ENCODE assay signal across 27 mouse cellular contexts in genomic region chr4:43591961-43592360, GRCm38 (mm10). TPM values are rescaled to one million over a fixed set of nuclear protein-coding genes. Genes with fewer than 3 reads are reported as not detected.
"Had no signal": no experiment of that assay in that cellular context is flagged by ENCODE, and none has a peak within 500 bp of the region (broad histone marks: within the 10 kb centered on the region; RNA-seq: fewer than 3 reads in every experiment).

No protein-coding gene starts in this region.

- H3K4me3 ChIP-seq: heart, embryonic 13.5 days; heart, embryonic 15.5 days; hindbrain, embryonic 13.5 days; hindbrain, embryonic 15.5 days; kidney, embryonic 15.5 days; limb, embryonic 13.5 days; limb, embryonic 15.5 days; liver, embryonic 13.5 days had no signal

- H3K36me3 ChIP-seq: heart, embryonic 13.5 days; heart, embryonic 15.5 days; hindbrain, embryonic 13.5 days; hindbrain, embryonic 15.5 days; kidney, embryonic 15.5 days; limb, embryonic 13.5 days; limb, embryonic 15.5 days; liver, embryonic 13.5 days had no signal

- H3K9ac ChIP-seq: forebrain, postnatal 0 days; heart, embryonic 13.5 days; heart, embryonic 15.5 days; hindbrain, embryonic 13.5 days; hindbrain, embryonic 15.5 days; kidney, embryonic 15.5 days; limb, embryonic 13.5 days; limb, embryonic 15.5 days; liver, embryonic 13.5 days had no signal

- H3K4me1 ChIP-seq: hindbrain, embryonic 13.5 days; hindbrain, embryonic 15.5 days; limb, embryonic 15.5 days had no signal

- H3K4me2 ChIP-seq: heart, embryonic 11.5 days; heart, embryonic 13.5 days; heart, embryonic 15.5 days; hindbrain, embryonic 13.5 days; hindbrain, embryonic 15.5 days; kidney, embryonic 15.5 days; limb, embryonic 13.5 days; limb, embryonic 15.5 days; liver, embryonic 13.5 days had no signal

- ATAC-seq: forebrain, postnatal 0 days; hindbrain, postnatal 0 days; intestine, embryonic 16.5 days had no signal

- H3K9me3 ChIP-seq: heart, embryonic 13.5 days; heart, embryonic 15.5 days; hindbrain, embryonic 13.5 days; hindbrain, embryonic 15.5 days; kidney, embryonic 15.5 days; limb, embryonic 13.5 days; limb, embryonic 15.5 days; liver, embryonic 13.5 days had no signal

- H3K27ac ChIP-seq: heart, embryonic 13.5 days; heart, embryonic 15.5 days; hindbrain, embryonic 13.5 days; hindbrain, embryonic 15.5 days; hindbrain, postnatal 0 days; kidney, embryonic 15.5 days; kidney, postnatal 0 days; limb, embryonic 13.5 days; limb, embryonic 15.5 days; liver, embryonic 13.5 days had no signal

- H3K27me3 ChIP-seq: heart, embryonic 13.5 days; heart, embryonic 15.5 days; hindbrain, embryonic 13.5 days; hindbrain, embryonic 15.5 days; kidney, embryonic 15.5 days; limb, embryonic 13.5 days; limb, embryonic 15.5 days had no signal

- DNase-seq: gastrocnemius, postnatal 14 days; gastrocnemius, postnatal 36 days; heart, adult 18-20 months; heart, postnatal 14 days; heart, postnatal 36 days; kidney, adult 11 months; kidney, adult 9 months; kidney, postnatal 14 days; layer of hippocampus, adult 9-11 months; layer of hippocampus, postnatal 36 days; left cerebral cortex, postnatal 4 days; liver, embryonic 13.5 days had no signal

RNA-seq across cellular contexts. Expression of gene Msmp, which starts 7.7 kb away (rescaled TPM):
- polyA plus RNA-seq: heart, embryonic 11.5 days; heart, postnatal 0 days; hindbrain, embryonic 13.5 days; large intestine, adult 2 months; limb, embryonic 11.5 days; liver, embryonic 13.5 days had no signal
